Mouse (Mus musculus) left cerebral cortex, postnatal 10 days (tissue): ENCODE data around the gene Hist2h4. TPM values are rescaled to one million over a fixed set of nuclear protein-coding genes. Genes with fewer than 3 reads are reported as not detected.
"Not testable (repeated sequence)": the region's sequence is repeated elsewhere in the genome, so short reads cannot be mapped to it uniquely, and the experiment has no call there.

Source experiments
- DNase-seq, 2 experiments: peaks; one replicate each; pipeline ENCODE4 v3.0.0; 2021 to 2022; ENCODE audit warnings: low spot score in 2 of 2, mixed read lengths in 1 of 2; ENCODE audit errors: extremely low spot score in 1 of 2
- intact Hi-C: fragments of 180-260 bp; cut with DNase I; formaldehyde crosslinking; loops from one replicate; pipeline ENCODE4 v1.15.1; 2025
- total RNA-seq, 2 experiments: library from RNA; stranded (reverse); gene quantifications; 2 replicates each; pipeline ENCODE4 v1.2.3; 2021

The Hist2h4 gene
- total RNA-seq, 2 experiments from 2014 or later = 34.4 to 37.7 TPM

GRCm38 (mm10) chr3:96249034-96249345 lies 14.1 kb downstream of the Hist2h4 start:
- no peak for DNase-seq
- intact Hi-C loops = no loop called here

DNA sequence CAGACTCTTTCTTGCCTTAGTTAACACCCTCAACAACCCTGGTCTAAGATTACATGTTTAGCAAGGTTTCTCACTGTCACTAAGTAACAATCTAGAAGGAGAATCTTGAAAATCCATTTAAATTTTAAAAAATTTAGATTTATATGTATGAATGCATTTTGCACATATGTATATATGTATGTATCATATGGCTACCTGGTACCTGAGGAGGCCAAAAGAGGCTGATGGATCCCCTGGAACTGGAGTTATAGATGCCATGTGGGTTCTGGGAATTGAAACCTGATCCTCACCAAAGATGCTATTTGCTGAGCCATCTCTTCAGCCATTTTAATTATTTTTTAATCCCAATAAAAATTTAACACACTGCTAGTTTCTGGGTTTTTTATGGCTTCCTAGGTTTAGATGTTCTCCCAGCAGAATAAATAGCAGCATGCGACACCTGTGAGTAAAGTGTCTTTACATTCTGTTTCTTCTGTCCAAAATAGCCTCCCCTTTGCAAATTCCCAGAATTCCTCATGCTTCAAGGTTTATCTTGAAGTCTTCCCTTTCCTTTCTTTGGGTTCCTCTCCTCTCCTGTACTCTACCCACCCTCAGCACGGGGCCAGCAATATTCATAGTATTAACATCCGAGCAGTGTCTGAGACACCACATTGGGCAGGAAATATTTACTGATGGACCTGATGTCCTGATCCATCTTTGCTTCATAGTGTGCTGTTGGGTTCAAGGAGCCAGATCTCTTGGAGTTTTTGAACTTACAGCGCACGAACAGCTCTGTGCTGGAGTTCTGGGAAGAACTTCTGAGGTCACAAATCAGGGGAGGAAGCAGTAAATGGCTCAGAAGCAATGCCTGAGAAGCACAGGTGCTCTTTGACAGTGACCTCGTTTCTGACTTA lies 14.7 kb downstream of the Hist2h4 start:
- no peak for DNase-seq
- intact Hi-C loops = no loop called here

DNA sequence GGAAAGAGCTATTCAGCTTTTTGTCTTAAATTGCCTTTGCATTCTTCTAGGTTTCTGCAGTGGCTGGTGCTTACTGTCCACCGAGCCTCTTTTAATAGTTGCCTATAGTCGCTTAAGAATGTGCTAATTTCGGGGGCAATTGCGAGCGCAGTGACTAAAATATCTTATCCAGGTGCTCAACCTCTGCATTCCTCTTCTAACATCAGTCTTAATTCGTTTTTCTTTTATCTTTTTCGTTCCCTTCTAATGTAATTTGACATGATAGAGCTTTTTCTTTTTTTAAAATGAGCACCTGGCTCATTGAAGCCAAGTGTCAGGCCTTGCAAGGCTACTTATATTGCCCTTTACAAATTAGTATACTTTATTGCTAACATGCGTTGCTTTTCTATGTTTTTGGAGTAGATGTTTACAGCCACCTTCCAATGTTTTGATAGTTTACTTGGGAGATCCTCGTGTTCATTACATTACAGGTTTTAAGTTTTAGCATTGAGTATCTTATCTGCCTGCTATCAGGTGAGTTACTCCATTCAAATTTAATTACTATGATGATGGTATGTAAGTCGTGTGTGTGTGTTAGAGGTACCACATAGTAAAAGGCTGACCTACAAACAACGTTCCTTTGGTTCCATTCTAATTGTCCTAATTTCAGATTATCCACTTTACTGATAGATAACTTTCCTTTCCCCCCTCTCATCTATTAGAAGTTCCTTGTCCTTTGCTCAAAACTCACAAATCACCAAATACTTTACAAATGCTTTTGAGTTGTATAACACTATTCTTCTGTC lies 15.6 kb downstream of the Hist2h4 start:
- DNase-seq = no peak
- intact Hi-C loops = no loop called here

DNA sequence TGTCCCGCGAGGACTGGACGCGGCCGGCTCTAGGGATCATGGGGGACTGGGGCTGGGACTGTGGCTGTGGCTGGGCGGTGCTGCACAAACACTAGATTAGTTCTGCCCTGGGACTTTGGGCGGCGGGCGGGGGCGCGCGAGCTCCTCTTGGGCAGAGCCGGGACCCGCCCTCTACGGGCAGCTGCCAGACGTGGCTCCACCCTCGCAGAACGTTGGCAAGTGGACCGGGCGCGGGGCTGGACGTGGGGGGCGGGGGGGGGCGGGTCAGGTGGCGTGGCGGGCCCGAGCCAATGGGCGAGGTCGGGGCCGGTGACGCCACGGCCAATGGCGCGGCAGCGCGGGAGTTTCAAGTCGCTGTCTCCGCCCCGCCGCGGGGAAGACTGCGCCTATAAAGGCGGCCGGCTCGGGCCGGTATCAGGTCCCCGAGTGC lies 16.7 kb downstream of the Hist2h4 start, which contains the start of gene Hist2h3c1:
Gene Hist2h3c1 (plus strand): TSS at position 259 of the 430 bp plus-strand sequence.
- DNase-seq, intact Hi-C loops: not testable (repeated sequence)

DNA sequence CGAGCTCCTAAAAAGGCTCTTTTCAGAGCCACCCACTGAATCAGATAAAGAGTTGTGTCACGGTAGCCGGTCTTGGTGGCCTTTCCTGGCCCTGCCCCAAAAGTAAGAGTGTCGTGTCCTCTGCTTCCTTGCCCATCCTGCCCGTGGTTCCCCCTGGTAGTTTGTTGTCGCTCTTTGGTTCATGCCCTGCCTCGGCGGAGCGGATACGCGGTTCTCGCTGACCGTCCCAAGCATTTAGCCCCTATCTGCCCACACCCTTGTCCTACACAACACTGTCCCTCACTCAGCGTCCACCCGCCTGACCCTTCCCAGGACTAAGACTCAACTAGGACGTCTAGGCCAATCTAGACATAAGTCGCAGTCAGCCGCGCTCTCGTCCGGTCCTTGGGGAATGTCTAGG lies 17.1 kb downstream of the Hist2h4 start:
- DNase-seq, intact Hi-C loops: not testable (repeated sequence)

GRCm38 (mm10) chr3:96245003-96245886 lies 17.9 kb downstream of the Hist2h4 start, which contains the start of gene Hist2h2aa1:
Gene Hist2h2aa1 (plus strand): TSS chr3:96245497.
- peak; percentile 79 to 89 for DNase-seq
- intact Hi-C loops = not testable (repeated sequence)

- intact Hi-C loops = no loop called here
Observed at GRCm38 (mm10) chr3:96243921-96244572, 19.1 kb downstream of the Hist2h4 start.

GRCm38 (mm10) chr3:96240799-96241197 lies 22.3 kb downstream of the Hist2h4 start:
- DNase-seq = no peak
- intact Hi-C loops = no loop called here

More at GRCm38 (mm10) chr3:96243921-96244572, 19.1 kb downstream of the Hist2h4 start:
- DNase-seq = no peak

GRCm38 (mm10) chr3:96239949-96240798 lies 22.9 kb downstream of the Hist2h4 start, which contains the start of gene Hist2h2aa2:
Gene Hist2h2aa2 (minus strand): TSS chr3:96240276.
- DNase-seq = peak; percentile 96
- intact Hi-C loops = not testable (repeated sequence)

DNA sequence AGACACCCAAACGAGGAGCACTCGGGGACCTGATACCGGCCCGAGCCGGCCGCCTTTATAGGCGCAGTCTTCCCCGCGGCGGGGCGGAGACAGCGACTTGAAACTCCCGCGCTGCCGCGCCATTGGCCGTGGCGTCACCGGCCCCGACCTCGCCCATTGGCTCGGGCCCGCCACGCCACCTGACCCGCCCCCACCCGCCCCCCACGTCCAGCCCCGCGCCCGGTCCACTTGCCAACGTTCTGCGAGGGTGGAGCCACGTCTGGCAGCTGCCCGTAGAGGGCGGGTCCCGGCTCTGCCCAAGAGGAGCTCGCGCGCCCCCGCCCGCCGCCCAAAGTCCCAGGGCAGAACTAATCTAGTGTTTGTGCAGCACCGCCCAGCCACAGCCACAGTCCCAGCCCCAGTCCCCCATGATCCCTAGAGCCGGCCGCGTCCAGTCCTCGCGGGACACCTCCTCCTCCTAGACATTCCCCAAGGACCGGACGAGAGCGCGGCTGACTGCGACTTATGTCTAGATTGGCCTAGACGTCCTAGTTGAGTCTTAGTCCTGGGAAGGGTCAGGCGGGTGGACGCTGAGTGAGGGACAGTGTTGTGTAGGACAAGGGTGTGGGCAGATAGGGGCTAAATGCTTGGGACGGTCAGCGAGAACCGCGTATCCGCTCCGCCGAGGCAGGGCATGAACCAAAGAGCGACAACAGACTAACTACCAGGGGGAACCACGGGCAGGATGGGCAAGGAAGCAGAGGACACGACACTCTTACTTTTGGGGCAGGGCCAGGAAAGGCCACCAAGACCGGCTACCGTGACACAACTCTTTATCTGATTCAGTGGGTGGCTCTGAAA lies 23.9 kb downstream of the Hist2h4 start, which contains the start of gene Hist2h3c2:
Gene Hist2h3c2 (minus strand): TSS at position 174 of the 840 bp plus-strand sequence.
- intact Hi-C loops, DNase-seq: not testable (repeated sequence)

- no peak for DNase-seq
- intact Hi-C loops = no loop called here
Observed at GRCm38 (mm10) chr3:96237904-96238511, 25.1 kb downstream of the Hist2h4 start.

DNA sequence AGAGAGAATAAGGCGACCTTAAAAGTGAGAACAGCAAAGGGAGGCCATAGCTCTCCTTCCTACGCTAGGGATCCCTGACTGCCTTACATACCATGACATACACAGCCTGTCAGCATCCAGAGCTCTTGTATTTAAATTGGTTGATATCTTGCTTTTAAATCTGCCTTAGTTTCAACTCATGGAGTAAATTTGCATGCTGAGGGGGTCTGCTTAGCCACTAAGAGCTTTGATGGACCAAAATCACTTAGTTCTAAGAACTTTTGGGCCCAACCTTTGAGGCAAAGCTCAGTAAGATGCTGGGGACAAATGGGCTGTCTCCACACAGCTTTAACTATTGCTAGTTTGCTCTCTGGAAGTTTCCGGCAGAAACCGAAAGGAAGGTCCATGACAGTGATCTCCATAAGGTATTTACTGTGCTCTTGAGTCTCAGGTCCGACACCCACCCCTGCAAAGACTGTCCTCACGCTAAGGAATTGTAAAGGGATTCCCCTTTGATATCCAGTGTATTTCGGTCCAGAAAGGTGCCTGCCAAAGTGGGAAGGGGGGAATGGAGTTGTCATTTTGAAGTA lies 25.7 kb downstream of the Hist2h4 start:
- DNase-seq = no peak
- intact Hi-C loops = no loop called here

- intact Hi-C loops = no loop called here
- DNase-seq = no peak
Observed at GRCm38 (mm10) chr3:96236834-96237334, 26.2 kb downstream of the Hist2h4 start.

GRCm38 (mm10) chr3:96235836-96236235 lies 27.3 kb downstream of the Hist2h4 start:
- no peak for DNase-seq
- intact Hi-C loops = no loop called here

GRCm38 (mm10) chr3:96234914-96235313 lies 28.2 kb downstream of the Hist2h4 start:
- no peak for DNase-seq
- intact Hi-C loops = no loop called here

- intact Hi-C loops = no loop called here
Observed at GRCm38 (mm10) chr3:96231758-96232120, 31.4 kb downstream of the Hist2h4 start.

More at GRCm38 (mm10) chr3:96231758-96232120, 31.4 kb downstream of the Hist2h4 start:
- DNase-seq = no peak
